Mouse (Mus musculus) hindbrain, embryonic 12.5 days (tissue): Measurements from ENCODE around the gene Fkbp2. TPM values are rescaled to one million over a fixed set of nuclear protein-coding genes. Genes with fewer than 3 reads are reported as not detected.

Experiments
- ATAC-seq: fragments of 200-750 bp; cut with Nextera tagmentation; 2 replicates; pipeline ENCODE4 v1.8.0; 2017; ENCODE audit warnings: moderate TSS enrichment; ENCODE audit not compliant: low FRiP score
- H3K27ac ChIP-seq: fragments of 300-500 bp; sonication (generic); 2 replicates; pipeline ENCODE4 v1.5.1; 2016; ENCODE audit warnings: mild to moderate bottlenecking
- H3K27me3 ChIP-seq: fragments of 300-500 bp; sonication (generic); 2 replicates; pipeline ENCODE4 v1.6.1; 2016; ENCODE audit warnings: mild to moderate bottlenecking
- H3K36me3 ChIP-seq: fragments of 300-500 bp; sonication (generic); 2 replicates; pipeline ENCODE4 v1.6.1; 2016; ENCODE audit warnings: mild to moderate bottlenecking
- H3K4me1 ChIP-seq: fragments of 300-500 bp; sonication (generic); 2 replicates; pipeline ENCODE4 v1.6.1; 2016
- H3K4me2 ChIP-seq: fragments of 300-500 bp; sonication (generic); replicated peaks from 2 replicates; pipeline ENCODE4 v1.6.1; 2016; ENCODE audit warnings: mild to moderate bottlenecking
- H3K4me3 ChIP-seq: fragments of 300-500 bp; sonication (generic); 2 replicates; pipeline ENCODE4 v1.5.1; 2016; ENCODE audit warnings: mild to moderate bottlenecking
- H3K9ac ChIP-seq: fragments of 300-500 bp; sonication (generic); 2 replicates; pipeline ENCODE4 v1.6.1; 2016; ENCODE audit warnings: mild to moderate bottlenecking, moderate library complexity
- H3K9me3 ChIP-seq: fragments of 300-500 bp; sonication (generic); replicated peaks from 2 replicates; pipeline ENCODE4 v1.6.1; 2016; ENCODE audit warnings: mild to moderate bottlenecking
- WGBS: fragments of 180-500 bp; shearing (Covaris S2); methylation state at CpG from one replicate; pipeline ENCODE4 v1.1.7; 2016; 5-methylcytosine and 5-hydroxymethylcytosine counted together
- polyA plus RNA-seq: library from polyadenylated mRNA; unstranded; fragments of >200 nt; fragmentation: Nextera tagmentation; extraction: Ambion mirVana; gene quantifications from 2 replicates; pipeline ENCODE4 v1.2.1, GENCODE M21; 2016

Fkbp2 gene
- polyA plus RNA-seq, 1 experiment from 2014 or later, result 82.5 TPM

DNA sequence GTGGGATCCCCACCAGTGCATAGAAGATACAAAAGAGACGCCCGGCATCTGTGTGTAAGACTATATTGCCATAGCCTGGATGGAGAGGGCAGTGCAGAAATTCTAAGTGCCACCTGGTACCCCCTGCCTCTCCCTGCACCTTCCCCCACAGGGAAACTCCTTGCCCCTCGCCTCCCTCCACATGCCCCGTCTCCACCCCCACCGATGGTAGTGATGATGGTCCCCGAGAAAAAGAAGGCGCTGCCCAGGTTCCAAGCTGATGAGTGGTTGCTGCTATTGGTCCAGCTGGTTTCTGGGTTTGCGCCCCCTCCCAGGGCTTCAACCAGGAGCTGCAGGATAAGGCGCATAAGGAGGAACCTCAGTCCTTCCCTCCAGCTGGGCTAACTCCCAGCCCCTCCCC lies 52.2 kb downstream of the Fkbp2 start:
- H3K9me3 ChIP-seq, result no peaks in the 10 kb centered on the region
- H3K27ac ChIP-seq, result no peak overlapping the region
- 14% methylated on average over 9 of the region's 9 CpGs for WGBS
- no peaks in the 10 kb centered on the region for H3K36me3 ChIP-seq
- H3K4me3 ChIP-seq, result no peak overlapping the region
- peaks cover 95% of the 10 kb centered on the region for H3K27me3 ChIP-seq
- no peak overlapping the region for H3K9ac ChIP-seq
- no peak for ATAC-seq
- peaks cover 17% of the 10 kb centered on the region for H3K4me1 ChIP-seq
- H3K4me2 ChIP-seq, result no peak overlapping the region

Other genes starting within 250 kb of the Fkbp2 start
- 13.2 and 14.4 TPM in 2 replicates for gene Rps6ka4, start 139.9 kb downstream of the Fkbp2 start, polyA plus RNA-seq
- 0.50 and 0.85 TPM in 2 replicates for gene Ccdc88b, start 122.3 kb downstream of the Fkbp2 start, polyA plus RNA-seq
- 108 and 128 TPM in 2 replicates for gene Trmt112, start 70.8 kb downstream of the Fkbp2 start, polyA plus RNA-seq
- gene Prdx5, start 70.4 kb downstream of the Fkbp2 start, polyA plus RNA-seq, result 194 and 200 TPM in 2 replicates
- 16.0 and 16.6 TPM in 2 replicates for gene Esrra, start 58.7 kb downstream of the Fkbp2 start, polyA plus RNA-seq
- gene Catsperz, start 55.1 kb downstream of the Fkbp2 start, polyA plus RNA-seq, result 0.98 TPM in 1 of 2 replicates, not detected in the other
- 0.14 and 0.19 TPM in 2 replicates for gene Kcnk4, start 46.0 kb downstream of the Fkbp2 start, polyA plus RNA-seq
- 67.7 and 71.7 TPM in 2 replicates for gene Bad, start 38.6 kb downstream of the Fkbp2 start, polyA plus RNA-seq
- gene Gpr137, start 38.0 kb downstream of the Fkbp2 start, polyA plus RNA-seq, result 40.6 and 47.6 TPM in 2 replicates
- 259 and 281 TPM in 2 replicates for gene Ppp1r14b, start 5.5 kb downstream of the Fkbp2 start, polyA plus RNA-seq
- gene Plcb3, start 4.0 kb downstream of the Fkbp2 start, polyA plus RNA-seq, result 27.9 and 29.3 TPM in 2 replicates
- gene Vegfb, start 7.2 kb upstream of the Fkbp2 start, polyA plus RNA-seq, result 32.2 and 37.0 TPM in 2 replicates
- gene Dnajc4, start 12.1 kb upstream of the Fkbp2 start, polyA plus RNA-seq, result 20.5 and 24.0 TPM in 2 replicates
- gene Nudt22, start 15.6 kb upstream of the Fkbp2 start, polyA plus RNA-seq, result 20.1 and 20.2 TPM in 2 replicates
- gene Trpt1, start 15.6 kb upstream of the Fkbp2 start, polyA plus RNA-seq, result 8.7 and 12.6 TPM in 2 replicates
- gene Fermt3, start 39.0 kb upstream of the Fkbp2 start, polyA plus RNA-seq, result 6.3 and 6.5 TPM in 2 replicates
- gene Stip1, start 59.5 kb upstream of the Fkbp2 start, polyA plus RNA-seq, result 267 and 269 TPM in 2 replicates
- gene Macrod1, start 76.3 kb upstream of the Fkbp2 start, polyA plus RNA-seq, result 5.6 TPM in 2 replicates
- gene Flrt1, start 125.2 kb upstream of the Fkbp2 start, polyA plus RNA-seq, result 5.5 and 6.6 TPM in 2 replicates
- gene Otub1, start 225.8 kb upstream of the Fkbp2 start, polyA plus RNA-seq, result 217 and 218 TPM in 2 replicates
- 715 and 817 TPM in 2 replicates for gene Cox8a, start 237.1 kb upstream of the Fkbp2 start, polyA plus RNA-seq